Mouse (Mus musculus): ENCODE measurements around the gene Acp2.

The Acp2 gene

DNA sequence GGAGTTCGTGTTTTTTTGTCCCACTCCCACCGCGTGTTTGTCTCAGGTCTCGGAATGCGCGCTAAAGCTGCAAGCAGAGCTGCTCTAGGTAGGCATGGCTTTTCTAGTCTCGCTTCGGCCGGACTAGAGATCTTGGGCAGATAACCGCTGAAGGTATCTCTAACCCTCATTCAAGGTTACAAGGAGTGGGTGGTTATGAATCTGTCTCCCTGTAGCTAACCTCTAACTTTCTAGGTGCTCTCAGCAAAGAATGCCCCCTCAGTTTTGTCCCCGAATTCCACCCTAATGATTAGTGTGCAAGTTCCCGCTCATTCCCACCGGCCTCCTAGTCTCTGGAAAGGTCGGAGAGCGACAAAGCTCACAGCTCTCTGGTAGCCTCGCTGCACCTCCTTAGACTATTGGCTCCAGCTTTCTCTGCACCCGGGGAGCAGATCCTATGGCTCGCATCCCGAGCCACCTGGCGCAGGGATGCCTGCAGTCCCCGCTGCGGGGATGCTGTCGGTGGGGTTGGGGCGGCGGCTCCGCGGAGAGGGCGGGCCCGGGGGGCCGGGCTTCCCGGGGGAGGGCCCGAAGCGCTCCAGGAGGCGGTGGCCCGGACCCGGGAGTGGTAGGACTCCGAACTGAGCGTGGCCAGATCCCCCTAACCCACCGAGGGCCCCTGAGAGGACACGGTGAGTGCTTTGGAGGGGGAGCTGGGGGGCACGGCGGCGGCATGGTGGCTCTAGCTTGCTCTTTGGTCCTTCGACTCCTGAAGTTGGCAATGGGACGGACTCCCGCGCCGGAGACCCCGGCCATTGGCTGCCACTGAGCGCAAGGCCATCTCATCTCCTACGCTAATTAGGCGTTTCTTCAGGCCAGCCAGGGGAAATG lies 53.8 kb downstream of the Acp2 start:
- no peak for DNase-seq (ENCODE audit: low spot score)

DNA sequence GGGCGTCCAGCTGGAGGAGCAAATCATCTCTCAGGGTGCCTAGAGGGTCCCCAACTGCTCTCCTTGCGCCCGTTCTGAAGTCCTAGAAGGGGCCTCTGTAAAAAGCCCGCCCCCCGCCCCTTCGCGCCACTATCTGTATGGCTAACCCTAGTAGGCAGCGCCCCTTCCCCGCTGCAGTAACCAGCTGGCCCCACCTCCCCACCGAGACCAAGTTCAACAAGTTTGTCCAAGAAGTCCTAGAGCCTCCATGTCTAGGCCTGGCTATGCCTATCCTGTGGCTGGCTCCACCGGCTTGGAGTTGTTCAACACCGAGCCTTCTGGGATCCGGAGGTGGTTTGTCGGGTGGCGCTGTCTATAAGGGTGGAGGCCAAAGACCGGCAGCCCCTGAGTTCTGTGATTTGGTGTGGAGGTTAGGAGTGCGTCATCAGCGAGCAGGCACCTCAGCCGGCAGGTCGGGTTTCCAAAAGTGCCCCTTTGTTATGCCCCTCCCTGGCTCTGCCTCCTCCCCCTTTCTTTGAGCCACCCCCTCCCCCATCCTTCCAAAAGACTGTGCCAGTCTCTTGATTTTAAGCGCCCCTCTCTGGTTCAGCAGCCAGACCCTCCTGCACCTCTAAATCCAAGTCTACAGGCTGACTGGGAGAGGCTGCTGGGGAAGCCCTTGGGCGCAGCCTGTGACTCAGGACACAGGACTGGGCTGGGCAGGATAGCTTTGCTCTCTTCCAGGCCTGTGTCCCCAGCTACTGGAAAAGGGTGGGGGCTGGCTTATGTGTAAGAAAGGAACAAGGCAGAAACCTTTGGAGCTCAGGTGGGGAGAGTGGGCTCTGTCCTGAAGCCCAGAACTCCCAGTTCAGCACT lies 54.7 kb downstream of the Acp2 start:
- DNase-seq (ENCODE audit: low spot score): no peak

DNA sequence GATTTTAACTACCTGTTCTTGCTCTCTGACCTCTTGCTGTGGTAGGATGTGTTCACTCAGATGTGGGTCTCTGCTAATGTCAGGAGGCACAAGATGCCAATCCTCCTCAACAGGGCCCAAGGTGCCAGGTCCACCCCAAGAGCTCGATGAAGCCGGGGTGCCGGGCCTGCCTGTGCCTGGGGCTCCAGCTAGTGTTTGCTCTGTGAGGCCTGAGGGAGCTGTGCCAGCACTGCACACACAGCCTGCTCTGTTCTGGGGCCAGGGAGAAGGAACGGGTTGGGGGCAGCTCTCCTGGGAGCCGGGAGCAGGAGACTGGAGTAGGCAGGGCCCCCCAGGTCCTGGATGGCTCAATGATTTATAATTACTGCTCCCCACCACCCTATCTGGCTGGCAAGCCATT lies 55.4 kb downstream of the Acp2 start:
- peak; percentile 61 for DNase-seq (ENCODE audit: low spot score)

DNA sequence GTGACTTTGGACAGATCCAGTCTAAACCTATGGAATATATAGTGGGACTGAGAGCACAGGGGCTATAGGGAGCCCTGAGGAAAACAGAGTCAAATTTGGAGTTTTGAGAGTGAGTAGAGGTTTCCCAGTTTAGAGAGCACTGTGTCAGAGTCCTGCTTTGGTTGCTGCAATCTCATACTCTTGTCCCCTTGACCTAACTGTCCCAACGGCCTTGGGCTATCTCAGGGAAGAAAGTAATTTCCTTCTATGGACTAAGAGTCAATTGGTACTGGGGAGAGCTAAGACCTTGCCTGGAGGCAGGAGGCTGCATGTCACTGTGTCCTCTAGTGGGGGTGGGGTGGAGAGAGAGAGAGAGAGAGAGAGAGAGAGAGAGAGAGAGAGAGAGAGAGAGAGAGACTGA lies 56.1 kb downstream of the Acp2 start:
- DNase-seq (ENCODE audit: low spot score): no peak

GRCm38 (mm10) chr2:91259493-91259892 lies 56.8 kb downstream of the Acp2 start:
- DNase-seq (ENCODE audit: low spot score): no peak
